Mouse (Mus musculus): ENCODE measurements at regions not wholly inside any gene's neighbourhood (a gene's known extent, or its start where the extent isn't known, plus 50 kb on each side); places are given as distances from the start of the nearest gene placed in this dataset.

DNA sequence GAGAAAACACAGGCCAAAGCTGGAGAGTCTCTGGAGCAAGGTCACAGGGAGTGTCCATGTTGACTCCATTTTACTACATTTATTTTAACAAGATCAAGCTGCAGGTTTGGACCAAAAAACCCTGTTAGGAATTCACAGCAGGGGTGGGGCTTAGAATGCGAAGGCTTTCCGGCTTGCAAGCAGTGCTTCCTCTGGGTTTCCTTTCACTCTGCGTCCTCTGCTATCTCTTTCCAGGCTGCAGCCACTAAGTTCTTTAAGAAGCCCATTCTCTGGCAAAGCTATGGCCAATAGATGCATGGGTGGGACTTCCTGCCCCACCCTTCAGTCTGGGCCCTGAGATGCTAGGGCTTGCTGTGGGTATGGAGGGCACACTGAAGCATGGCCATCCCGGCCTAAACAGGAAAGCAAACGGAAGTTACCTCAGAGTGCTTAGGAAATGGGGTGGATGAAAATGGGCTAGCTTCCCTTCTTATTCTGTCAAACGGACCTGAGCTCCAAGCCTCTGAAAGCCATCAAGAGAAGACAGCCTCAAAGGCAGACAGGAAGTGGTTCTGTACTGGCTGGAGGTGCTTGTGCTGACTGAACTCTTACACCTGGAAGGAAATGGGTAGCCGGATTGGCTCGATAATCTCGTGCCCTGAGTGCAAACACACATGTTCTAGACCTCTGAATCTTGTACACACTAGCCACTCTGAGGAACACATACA, 90.6 kb upstream of the C1qtnf7 start:
- no peak for DNase-seq

DNA sequence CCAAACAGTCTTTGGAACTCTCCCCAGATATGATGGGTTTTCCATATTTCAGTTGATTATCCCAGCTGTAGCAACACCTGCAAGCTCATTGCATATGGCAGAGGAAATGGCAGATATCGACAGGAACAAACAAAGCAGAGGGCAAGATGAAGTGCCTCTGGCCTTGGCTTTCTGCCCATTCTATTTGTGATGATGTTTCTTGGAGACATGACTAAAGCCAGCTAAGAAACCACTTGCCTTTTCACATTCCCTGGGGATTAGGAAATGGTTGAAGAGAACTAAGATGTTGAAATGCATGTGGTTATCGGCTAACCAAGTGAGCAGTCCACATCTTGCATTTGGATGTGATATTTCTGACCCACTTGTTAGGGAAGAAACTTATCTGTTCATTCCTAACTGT, 82.0 kb upstream of the C1qtnf7 start:
- no peak for DNase-seq

DNA sequence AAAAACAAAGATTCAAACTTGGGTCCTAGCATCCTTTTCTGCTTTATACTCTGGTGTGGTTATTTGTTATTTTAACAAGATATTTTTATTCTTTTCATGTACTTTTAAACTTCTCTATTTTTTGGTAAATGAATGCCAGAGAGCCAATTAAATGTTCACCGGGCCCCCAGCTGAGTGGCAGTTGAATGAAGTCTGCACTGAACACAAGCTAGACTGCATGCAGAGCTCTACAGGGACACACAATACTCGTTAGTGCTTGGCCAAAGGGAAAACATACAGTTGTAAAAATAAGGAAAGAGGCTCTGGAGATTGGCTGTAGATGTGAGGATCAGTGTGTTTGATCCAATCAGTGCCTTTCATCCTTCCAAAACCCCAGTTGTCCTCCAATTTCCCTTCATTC, 76.1 kb upstream of the C1qtnf7 start:
- DNase-seq, result no peak

DNA sequence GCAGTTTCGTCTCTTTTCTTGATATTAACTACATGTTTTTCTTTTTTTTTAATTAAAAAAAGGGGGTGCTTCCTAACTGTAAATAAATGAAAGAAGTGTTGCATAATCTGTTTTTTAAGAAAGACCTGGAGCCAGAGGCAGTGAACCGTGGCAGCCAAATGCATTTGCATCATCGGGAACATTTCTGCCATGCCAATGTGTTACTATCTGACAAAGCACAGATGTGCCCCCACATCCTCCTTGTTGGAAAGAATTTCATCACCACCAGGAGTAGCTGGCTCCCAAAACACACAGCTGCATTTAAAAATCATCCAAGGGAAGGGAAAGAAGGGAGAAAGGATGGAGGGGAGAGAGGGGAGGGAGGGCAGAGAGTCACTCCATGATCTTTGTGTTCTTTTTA, 74.0 kb upstream of the C1qtnf7 start:
- DNase-seq, result peak; percentile 29

DNA sequence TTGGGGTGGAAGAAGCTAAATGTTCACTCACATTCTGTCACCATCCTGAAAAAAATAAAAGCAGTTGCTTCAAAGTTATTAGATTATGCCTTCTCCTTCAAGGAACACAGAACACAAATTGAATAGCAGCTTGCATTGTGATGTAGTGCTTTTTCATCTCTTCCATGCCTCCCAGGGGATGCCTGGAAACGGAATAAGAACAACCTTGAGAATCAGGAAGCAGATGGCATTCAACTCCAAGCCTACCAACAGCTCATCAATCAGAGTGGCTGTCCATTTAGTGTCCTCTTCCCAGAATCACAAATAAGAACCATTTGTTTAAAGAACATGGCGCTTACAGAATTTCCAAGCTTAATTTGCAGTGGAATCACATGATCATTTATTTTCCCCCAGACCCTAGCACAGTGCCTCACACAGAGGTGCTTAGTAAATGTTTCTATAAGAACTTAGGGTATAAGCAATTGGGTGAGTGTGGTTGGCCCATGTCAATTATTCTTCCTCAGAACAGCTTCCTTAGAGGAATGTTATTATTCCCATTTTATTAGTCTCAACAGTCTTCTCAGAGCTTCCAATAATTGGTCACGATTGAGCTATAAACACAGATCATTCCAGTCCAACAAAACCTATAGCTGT, 70.6 kb upstream of the C1qtnf7 start:
- DNase-seq, result no peak

DNA sequence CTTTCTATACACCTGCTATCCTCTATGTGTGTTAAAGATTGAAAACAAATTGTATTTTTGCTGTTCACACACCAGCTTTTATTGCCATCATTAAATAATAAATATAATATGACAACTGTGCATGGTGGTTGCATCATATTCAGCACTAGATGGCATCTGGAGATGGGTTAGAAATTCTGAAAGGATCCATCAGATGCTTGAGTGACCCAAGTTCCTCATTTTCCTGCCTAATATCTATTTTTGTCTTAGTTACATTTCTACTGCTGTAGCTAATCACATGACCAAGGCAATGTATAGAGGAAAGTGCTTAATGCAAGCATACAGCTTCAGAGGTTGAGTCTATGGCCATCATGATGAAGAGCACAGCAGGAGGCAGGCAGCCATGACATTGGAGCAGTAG, 69.7 kb upstream of the C1qtnf7 start:
- DNase-seq, result no peak

DNA sequence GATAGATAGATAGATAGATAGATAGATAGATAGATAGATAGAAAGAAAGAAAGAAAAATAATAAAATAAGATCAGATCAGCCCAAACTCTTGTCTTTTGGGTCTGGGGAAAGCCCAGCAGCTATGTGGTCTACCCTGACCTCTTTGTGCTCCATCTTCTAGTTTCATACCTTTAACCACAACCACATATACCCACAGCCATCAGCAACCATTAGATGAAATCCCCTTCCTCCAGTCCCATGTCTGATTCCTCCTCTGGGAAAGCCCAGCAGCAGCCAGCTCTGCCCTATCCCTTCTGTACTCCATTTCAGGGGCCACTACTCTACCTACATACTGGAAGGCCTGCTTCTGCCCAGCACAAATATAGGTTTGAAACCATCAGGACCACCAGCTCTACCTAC, 69.0 kb upstream of the C1qtnf7 start:
- DNase-seq, result no peak

DNA sequence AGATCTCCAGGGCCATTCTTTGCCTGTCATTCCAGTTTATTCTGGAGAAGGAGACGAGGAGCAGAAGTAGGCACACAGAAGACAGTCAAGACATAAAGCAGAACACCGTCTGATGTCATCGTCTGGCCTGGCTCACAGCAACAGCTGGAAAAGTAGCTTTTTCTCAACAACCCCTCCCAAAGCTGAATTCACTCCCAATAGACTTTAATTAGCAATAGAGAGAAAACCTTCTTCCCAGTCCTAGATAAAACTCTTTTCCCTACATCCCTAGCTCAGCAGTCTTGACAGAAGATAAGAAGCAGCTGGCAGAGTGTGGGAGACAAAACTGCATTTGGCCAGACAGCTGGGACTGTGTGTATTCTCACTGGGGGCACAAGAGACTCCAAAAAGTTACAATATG, 59.3 kb upstream of the C1qtnf7 start:
- DNase-seq, result no peak

DNA sequence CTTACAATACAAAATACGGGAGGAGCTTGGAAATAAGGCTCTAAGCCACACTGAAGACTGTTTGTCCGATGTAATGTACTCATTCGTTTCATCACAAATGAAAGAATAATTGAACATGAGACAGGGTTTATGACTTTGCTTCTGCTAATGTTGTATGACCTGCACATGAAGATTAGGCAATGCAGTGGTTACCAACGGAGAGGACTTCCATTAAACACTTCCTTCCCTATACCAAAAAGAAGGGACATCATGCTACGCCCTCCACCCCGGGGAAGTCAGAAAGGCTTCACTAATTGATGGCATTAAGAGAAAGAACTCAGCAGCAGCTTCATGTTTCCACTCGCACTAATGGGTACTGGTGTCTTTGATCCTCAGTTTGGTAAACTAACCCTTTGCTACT, 57.6 kb upstream of the C1qtnf7 start:
- no peak for DNase-seq

DNA sequence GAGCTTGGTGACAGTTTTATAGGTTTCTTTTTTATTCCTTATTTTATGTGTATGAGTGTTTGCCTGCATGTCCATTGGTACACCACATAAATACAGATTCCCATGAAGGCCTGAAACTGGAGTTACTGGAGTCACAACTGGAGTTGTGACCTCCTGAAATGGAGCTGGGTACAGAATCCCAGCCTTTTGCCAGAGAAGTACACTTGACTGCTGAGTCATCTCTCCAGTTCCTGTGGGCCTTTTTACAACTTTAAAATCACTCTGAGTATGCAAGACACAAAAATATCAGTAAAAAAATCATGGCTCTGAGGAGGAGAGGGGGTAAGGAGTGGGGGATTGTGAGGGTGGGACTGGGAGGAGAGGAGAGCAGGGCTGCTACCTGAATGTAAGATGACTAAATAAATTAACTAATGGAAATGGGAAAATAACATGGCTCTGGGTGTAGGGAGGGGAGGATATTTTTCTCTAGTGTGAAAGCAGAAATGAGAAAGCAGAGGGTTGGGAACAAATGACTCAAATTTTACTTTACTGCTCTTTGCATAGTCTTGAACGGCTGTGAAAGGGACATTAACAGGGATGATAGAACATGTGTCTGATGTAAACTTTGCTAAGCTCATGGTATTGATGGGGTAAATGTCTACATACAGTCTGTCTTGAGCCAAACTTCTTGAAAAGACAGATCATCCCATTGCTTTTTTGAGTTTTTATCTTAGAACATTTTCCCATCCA, 53.2 kb upstream of the C1qtnf7 start:
- DNase-seq, result no peak

All from kidney, adult 18-20 months (tissue).